Mouse (Mus musculus) activated CD4-positive, CD25-positive, alpha-beta regulatory T cell (primary cell): ENCODE results near the gene Insyn1. TPM values are rescaled to one million over a fixed set of nuclear protein-coding genes. Genes with fewer than 3 reads are reported as not detected.

ENCODE experiments used
- polyA plus RNA-seq, 2 experiments: library from polyadenylated mRNA; unstranded; fragments of 100-300 nt; shearing (Covaris generic); gene quantifications; one replicate each; pipeline ENCODE4 v1.2.1; 2017

The Insyn1 gene
- not detected for polyA plus RNA-seq

DNA sequence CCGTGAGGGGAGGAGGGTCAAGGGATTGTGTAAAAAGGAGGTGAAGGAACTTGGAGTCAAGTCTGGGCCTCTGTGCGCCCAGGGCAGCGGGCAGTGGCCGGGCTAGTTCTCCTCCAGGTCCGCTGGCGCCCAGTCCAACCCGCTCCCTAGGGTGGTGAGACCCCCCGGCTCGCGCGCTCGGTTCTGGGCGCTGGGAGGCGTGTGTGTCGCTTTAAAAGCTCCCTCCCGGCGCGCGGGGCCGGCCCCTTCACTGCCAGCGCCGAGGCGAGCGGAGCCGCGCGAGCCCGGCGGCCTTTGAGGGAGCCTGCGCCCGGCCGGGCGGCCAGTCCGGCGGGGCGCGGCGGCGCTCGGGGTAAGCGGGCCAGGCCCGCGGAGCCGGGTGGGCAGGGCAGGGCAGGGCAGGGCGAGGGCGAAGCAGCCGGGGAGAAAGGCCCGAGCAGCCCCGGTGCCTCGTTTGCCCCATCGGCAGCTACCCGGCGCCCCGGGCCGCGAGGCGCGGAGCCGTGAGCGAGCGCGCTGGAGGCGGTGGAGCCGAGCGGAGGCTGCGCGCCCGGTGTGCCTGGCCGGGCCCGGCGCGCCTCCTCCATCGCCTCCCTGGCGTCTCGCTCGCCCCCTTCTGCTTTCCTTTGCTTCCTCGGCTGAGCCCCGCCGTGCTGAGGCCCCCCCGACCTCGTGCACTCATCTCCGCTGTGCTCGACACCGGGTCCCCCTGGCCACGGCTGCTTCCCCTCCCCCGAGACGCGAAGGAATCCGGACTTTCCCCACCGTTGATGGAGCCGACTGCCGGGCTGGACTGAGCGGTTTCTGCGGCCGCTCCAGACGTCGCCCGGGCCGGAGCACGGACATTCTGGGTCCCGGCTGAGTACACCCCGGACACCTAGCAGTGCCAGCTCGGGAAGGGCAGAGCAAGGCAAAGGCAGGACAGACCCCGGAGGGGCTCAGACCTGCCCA lies at the start of gene Insyn1:
TSS of gene Insyn1 (plus strand) at position 753 of the 951 bp plus-strand sequence.

Other genes starting within 250 kb of the Insyn1 start
- gene Pml, start 238.8 kb upstream of the Insyn1 start, polyA plus RNA-seq: 10 to 100 TPM; 50.0 to 59.2 TPM
- 10 to 100 TPM; 20.9 to 27.4 TPM for gene Stoml1, start 235.4 kb upstream of the Insyn1 start, polyA plus RNA-seq
- gene Loxl1, start 175.4 kb upstream of the Insyn1 start, polyA plus RNA-seq: not detected
- gene Tbc1d21, start 118.1 kb upstream of the Insyn1 start, polyA plus RNA-seq: under 1 TPM in 1 of 2 experiments, not detected in 1; 0.18 TPM
- not detected for gene Cd276, start 66.8 kb downstream of the Insyn1 start, polyA plus RNA-seq
- gene Nptn, start 93.6 kb downstream of the Insyn1 start, polyA plus RNA-seq: 10 to 100 TPM; 75.5 to 93.1 TPM